Mouse (Mus musculus) frontal cortex, postnatal 10 days (tissue): Measurements from ENCODE around the gene Zcchc4.

ENCODE experiments used
- DNase-seq, 2 experiments: peaks; one replicate each; pipeline ENCODE4 v3.0.0; 2022; ENCODE audit warnings: low spot score in 2 of 2, mixed read lengths in 1 of 2

The Zcchc4 gene

DNA sequence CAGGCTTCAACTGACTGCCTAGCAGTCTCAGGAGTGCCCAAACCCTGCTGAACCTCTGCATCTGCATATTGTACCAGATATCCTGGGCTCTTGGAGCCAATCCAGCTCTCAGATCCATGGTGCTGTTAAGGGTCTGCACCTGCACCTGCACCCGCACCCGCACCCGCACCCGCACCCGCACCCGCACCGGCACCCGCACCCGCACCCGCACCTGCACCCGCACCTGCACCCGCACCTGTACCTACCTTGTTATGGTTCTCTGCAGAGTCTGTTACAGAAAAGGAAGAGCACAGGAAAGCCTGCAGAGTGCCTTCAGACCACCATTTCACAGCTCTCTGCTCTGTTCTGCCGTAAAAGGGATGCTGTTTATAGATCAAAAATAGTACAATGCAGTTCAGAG, 96.8 kb downstream of the Zcchc4 start:
- no peak for DNase-seq
